Mouse (Mus musculus) forebrain, embryonic 14.5 days (tissue): ENCODE results near the gene Rnf152. TPM values are rescaled to one million over a fixed set of nuclear protein-coding genes. Genes with fewer than 3 reads are reported as not detected.

Source experiments
- ATAC-seq: fragments of 200-750 bp; cut with Nextera tagmentation; 2 replicates; pipeline ENCODE4 v1.8.0; 2017; ENCODE audit warnings: mild to moderate bottlenecking, moderate library complexity
- DNase-seq: peaks from one replicate; pipeline ENCODE4 v3.0.0-alpha.2; 2015; ENCODE audit warnings: low spot score
- H3K27ac ChIP-seq: fragments of 300-500 bp; sonication (generic); 2 replicates; pipeline ENCODE4 v1.5.1; 2014; ENCODE audit warnings: low read depth, mild to moderate bottlenecking, control low read depth, low read length, moderate library complexity
- H3K27me3 ChIP-seq: fragments of 300-500 bp; sonication (generic); replicated peaks from 2 replicates; pipeline ENCODE4 v1.6.1; 2014; ENCODE audit warnings: low read length, control low read depth, mixed read lengths; ENCODE audit not compliant: control insufficient read depth, insufficient read depth
- H3K36me3 ChIP-seq: fragments of 300-500 bp; sonication (generic); 2 replicates; pipeline ENCODE4 v1.6.1; 2014; ENCODE audit warnings: low read length, control low read depth; ENCODE audit not compliant: control insufficient read depth, insufficient read depth
- H3K4me1 ChIP-seq: fragments of 300-500 bp; sonication (generic); 2 replicates; pipeline ENCODE4 v1.6.1; 2014; ENCODE audit warnings: antibody characterized with exemption, low read length, control low read depth; ENCODE audit not compliant: control insufficient read depth, insufficient read depth
- H3K4me2 ChIP-seq: fragments of 300-500 bp; sonication (generic); 2 replicates; pipeline ENCODE4 v1.6.1; 2014; ENCODE audit warnings: mild to moderate bottlenecking, control low read depth, low read length
- H3K4me3 ChIP-seq: fragments of 300-500 bp; sonication (generic); 2 replicates; pipeline ENCODE4 v1.5.1; 2014; ENCODE audit warnings: low read depth, low read length, control low read depth
- H3K9ac ChIP-seq: fragments of 300-500 bp; sonication (generic); 2 replicates; pipeline ENCODE4 v1.6.1; 2014; ENCODE audit warnings: mild to moderate bottlenecking, low read length, control low read depth, moderate library complexity
- H3K9me3 ChIP-seq: fragments of 300-500 bp; sonication (generic); replicated peaks from 2 replicates; pipeline ENCODE4 v1.6.1; 2016; ENCODE audit warnings: low read length, control low read depth, mixed read lengths; ENCODE audit not compliant: control insufficient read depth
- WGBS: fragments of 180-500 bp; shearing (Covaris S2); extraction: QIAGEN DNeasy Blood & Tissue Kit; methylation state at CpG from one replicate; pipeline ENCODE4 v1.1.7; 2014; 5-methylcytosine and 5-hydroxymethylcytosine counted together
- polyA plus RNA-seq: library from polyadenylated mRNA; unstranded; fragments of >200 nt; fragmentation: Nextera tagmentation; extraction: Ambion mirVana; gene quantifications from 2 replicates; pipeline ENCODE4 v1.2.1, GENCODE M21; 2014

Rnf152 gene
- polyA plus RNA-seq, 1 experiment from 2014 or later: 4.9 TPM

- no peak for DNase-seq
- no peaks in the 10 kb centered on the region for H3K36me3 ChIP-seq
- no peaks in the 10 kb centered on the region for H3K9me3 ChIP-seq
- H3K4me3 ChIP-seq: no peak overlapping the region
- H3K9ac ChIP-seq: no peak overlapping the region
- 86% methylated on average over 5 of the region's 5 CpGs for WGBS
- ATAC-seq: no peak
- H3K27ac ChIP-seq: no peak overlapping the region
- H3K4me1 ChIP-seq: no peaks in the 10 kb centered on the region
- no peak overlapping the region for H3K4me2 ChIP-seq
- no peaks in the 10 kb centered on the region for H3K27me3 ChIP-seq
These were observed 25.8 kb downstream of the Rnf152 start for GRCm38 (mm10) chr1:105330581-105331320.

- Histone ChIP-seq H3K4me1 (no peaks in the 10 kb centered on the region; the same call in 1 of the 2 replicates), H3K4me3 (no peak overlapping the region), H3K36me3 (no peaks in the 10 kb centered on the region), H3K27me3 (no peaks in the 10 kb centered on the region), H3K9me3 (no peaks in the 10 kb centered on the region), H3K27ac (no peak overlapping the region), H3K4me2 (no peak overlapping the region), H3K9ac (no peak overlapping the region)
- ATAC-seq (no peak), DNase-seq (no peak)
- 95% methylated on average over 1 of the region's 1 CpGs for WGBS
These were observed 28.7 kb downstream of the Rnf152 start for GRCm38 (mm10) chr1:105327789-105328188.

GRCm38 (mm10) chr1:105324636-105325035 is 31.9 kb downstream of the Rnf152 start:
- no peaks in the 10 kb centered on the region for H3K9me3 ChIP-seq
- no peak overlapping the region for H3K4me2 ChIP-seq
- H3K4me3 ChIP-seq: no peak overlapping the region
- H3K9ac ChIP-seq: no peak overlapping the region
- ATAC-seq: no peak
- 24% methylated on average over 4 of the region's 4 CpGs for WGBS
- no peak for DNase-seq
- H3K4me1 ChIP-seq: no peaks in the 10 kb centered on the region; the same call in 1 of the 2 replicates
- H3K27ac ChIP-seq: no peak overlapping the region
- no peaks in the 10 kb centered on the region for H3K27me3 ChIP-seq
- H3K36me3 ChIP-seq: no peaks in the 10 kb centered on the region

GRCm38 (mm10) chr1:105314010-105314800 is 42.3 kb downstream of the Rnf152 start:
- H3K27ac ChIP-seq: no peak overlapping the region
- no peak overlapping the region for H3K4me2 ChIP-seq
- H3K9me3 ChIP-seq: no peaks in the 10 kb centered on the region
- H3K27me3 ChIP-seq: no peaks in the 10 kb centered on the region
- DNase-seq (no peak), ATAC-seq (no peak)
- 0 out of 2 replicates have a peak, but pooled peaks cover 5% of the 10 kb centered on the region for H3K4me1 ChIP-seq
- H3K9ac ChIP-seq: no peak overlapping the region
- no peaks in the 10 kb centered on the region for H3K36me3 ChIP-seq
- 82% methylated on average over 3 of the region's 3 CpGs for WGBS
- H3K4me3 ChIP-seq: no peak overlapping the region

- ATAC-seq: no peak
These were observed 44.0 kb downstream of the Rnf152 start for GRCm38 (mm10) chr1:105312601-105312901.

GRCm38 (mm10) chr1:105311899-105312600 is 44.5 kb downstream of the Rnf152 start:
- Histone ChIP-seq H3K27ac (no peak overlapping the region), H3K9ac (no peak overlapping the region), H3K4me1 (0 out of 2 replicates have a peak, but pooled peaks cover 5% of the 10 kb centered on the region), H3K4me2 (no peak overlapping the region), H3K27me3 (no peaks in the 10 kb centered on the region), H3K4me3 (no peak overlapping the region), H3K9me3 (no peaks in the 10 kb centered on the region), H3K36me3 (no peaks in the 10 kb centered on the region)
- DNase-seq (peak; percentile 39), ATAC-seq (no peak)
- WGBS: 86% methylated on average over 1 of the region's 1 CpGs

More at GRCm38 (mm10) chr1:105312601-105312901, 44.0 kb downstream of the Rnf152 start:
- no peaks in the 10 kb centered on the region for H3K36me3 ChIP-seq
- no peaks in the 10 kb centered on the region for H3K9me3 ChIP-seq
- no peak overlapping the region for H3K4me3 ChIP-seq
- H3K27ac ChIP-seq: no peak overlapping the region
- WGBS: 72% methylated on average over 2 of the region's 2 CpGs
- H3K4me2 ChIP-seq: no peak overlapping the region
- H3K9ac ChIP-seq: no peak overlapping the region
- no peak for DNase-seq
- H3K4me1 ChIP-seq: 0 out of 2 replicates have a peak, but pooled peaks cover 5% of the 10 kb centered on the region
- H3K27me3 ChIP-seq: no peaks in the 10 kb centered on the region

GRCm38 (mm10) chr1:105302164-105302563 is 54.3 kb downstream of the Rnf152 start:
- peaks cover 6% of the 10 kb centered on the region; the same call in 1 of the 2 replicates for H3K4me1 ChIP-seq
- no peaks in the 10 kb centered on the region for H3K27me3 ChIP-seq
- no peaks in the 10 kb centered on the region for H3K36me3 ChIP-seq
- peak; percentile 65 for DNase-seq
- no peaks in the 10 kb centered on the region for H3K9me3 ChIP-seq
- no peak overlapping the region for H3K9ac ChIP-seq
- ATAC-seq: peak; percentile 88
- H3K4me2 ChIP-seq: 0 out of 2 replicates have a peak overlapping the region, but pooled peaks have one; percentile 7
- no peak overlapping the region for H3K27ac ChIP-seq
- 20% methylated on average over 6 of the region's 6 CpGs for WGBS
- H3K4me3 ChIP-seq: no peak overlapping the region

GRCm38 (mm10) chr1:105301764-105302163 is 54.7 kb downstream of the Rnf152 start:
- 0 out of 2 replicates have a peak overlapping the region, but pooled peaks have one; percentile 7 for H3K4me2 ChIP-seq
- no peak for DNase-seq
- 71% methylated on average over 9 of the region's 9 CpGs for WGBS

More at GRCm38 (mm10) chr1:105301764-105302163, 54.7 kb downstream of the Rnf152 start:
- Histone ChIP-seq H3K27ac (peak overlapping the region; percentile 52; the same call in 1 of the 2 replicates), H3K36me3 (no peaks in the 10 kb centered on the region), H3K9me3 (no peaks in the 10 kb centered on the region), H3K9ac (no peak overlapping the region), H3K27me3 (no peaks in the 10 kb centered on the region), H3K4me1 (peaks cover 6% of the 10 kb centered on the region; the same call in 1 of the 2 replicates), H3K4me3 (no peak overlapping the region)
- peak; percentile 73 for ATAC-seq
